Mouse (Mus musculus): ENCODE results near the gene Pik3cb. TPM values are rescaled to one million over a fixed set of nuclear protein-coding genes. Genes with fewer than 3 reads are reported as not detected.

Pik3cb gene
- total and polyA plus RNA-seq, 3 experiments = 0.98 to 16.8 (median 4.0) TPM

GRCm38 (mm10) chr9:99048724-99049250, 91.6 kb downstream of the Pik3cb start:
- Histone ChIP-seq H3K27me3 (ENCODE audit: insufficient read depth, low read length) (no peaks in the 10 kb centered on the region), H3K9me3 (replicated peaks) (no peaks in the 10 kb centered on the region), H3K4me3 (ENCODE audit: low read depth, low read length) (no peak overlapping the region), H3K36me3 (replicated peaks) (peaks cover 86% of the 10 kb centered on the region), H3K4me1 (ENCODE audit: insufficient read depth, low read depth, low read length) (no peaks in the 10 kb centered on the region)
- TF ChIP-seq CTCF (IDR thresholded peaks at IDR 0.05; ENCODE audit: low read depth, low read length) (no peak), GATA1 (IDR thresholded peaks at IDR 0.05; ENCODE audit: borderline replicate concordance, low read length) (no peak), TAL1 (conservative IDR thresholded peaks at IDR 0.05; ENCODE audit: low read depth, low read length) (no peak), POLR2AphosphoS5 (IDR thresholded peaks at IDR 0.05; ENCODE audit: insufficient replicate concordance, low read depth, low read length) (no peak), GATA2 (IDR thresholded peaks at IDR 0.05; ENCODE audit: borderline replicate concordance, low read depth, low read length) (no peak)
- ATAC-seq (ENCODE audit: extremely low read depth, insufficient number of reproducible peaks, low FRiP score, poor library complexity, severe bottlenecking) = no peak
- DNase-seq (ENCODE audit: low spot score) = no peak

DNA sequence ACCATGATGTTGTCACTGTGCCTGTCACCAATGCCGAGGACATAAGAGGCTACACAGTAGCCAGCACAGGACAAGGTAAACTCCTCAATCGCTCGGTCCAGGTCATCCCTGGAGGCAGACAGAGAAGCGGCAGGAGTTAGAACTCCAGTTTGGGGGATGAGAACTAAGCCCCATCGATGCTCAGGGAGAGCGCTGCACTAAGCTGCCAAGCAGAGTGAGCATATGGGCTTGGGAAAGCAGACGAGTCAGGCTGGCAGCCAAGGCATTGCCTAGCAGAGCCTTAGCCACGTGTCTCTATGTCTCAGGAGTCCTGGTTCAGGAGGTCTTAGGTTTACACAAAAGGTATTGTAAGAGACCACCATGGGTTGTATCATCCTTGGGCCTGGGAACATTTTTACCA, 95.7 kb downstream of the Pik3cb start:
- Histone ChIP-seq H3K4me3 (ENCODE audit: low read depth, low read length) (no peak overlapping the region), H3K36me3 (replicated peaks) (peaks cover 88% of the 10 kb centered on the region), H3K27me3 (ENCODE audit: insufficient read depth, low read length) (no peaks in the 10 kb centered on the region), H3K9me3 (replicated peaks) (no peaks in the 10 kb centered on the region), H3K4me1 (ENCODE audit: insufficient read depth, low read depth, low read length) (peaks cover 5% of the 10 kb centered on the region; the same call in 1 of the 2 replicates)
- ATAC-seq (ENCODE audit: extremely low read depth, insufficient number of reproducible peaks, low FRiP score, poor library complexity, severe bottlenecking) = no peak
- TF ChIP-seq POLR2AphosphoS5 (IDR thresholded peaks at IDR 0.05; ENCODE audit: insufficient replicate concordance, low read depth, low read length) (no peak), CTCF (IDR thresholded peaks at IDR 0.05; ENCODE audit: low read depth, low read length) (no peak), GATA1 (IDR thresholded peaks at IDR 0.05; ENCODE audit: borderline replicate concordance, low read length) (no peak), TAL1 (conservative IDR thresholded peaks at IDR 0.05; ENCODE audit: low read depth, low read length) (no peak), GATA2 (IDR thresholded peaks at IDR 0.05; ENCODE audit: borderline replicate concordance, low read depth, low read length) (no peak)
- DNase-seq (ENCODE audit: low spot score) = no peak

DNA sequence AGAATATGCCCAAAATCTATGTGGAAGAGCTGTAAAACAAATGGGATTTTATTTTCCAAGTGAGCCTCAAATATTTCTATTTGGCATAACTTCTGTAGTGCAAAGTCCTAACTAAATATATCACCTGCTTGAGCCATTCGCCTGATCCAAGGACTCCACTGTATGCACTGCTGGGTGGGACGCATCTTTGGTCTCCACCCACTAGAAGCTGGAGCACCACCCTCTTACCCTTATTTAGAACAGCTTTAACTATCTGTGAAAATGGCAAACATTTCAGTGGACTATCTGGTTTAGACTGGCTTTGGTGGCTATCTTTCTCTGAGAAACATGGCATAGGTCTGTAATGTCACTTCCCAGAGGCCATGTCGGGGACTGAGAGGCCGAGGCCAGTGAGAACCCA, 97.8 kb downstream of the Pik3cb start:
- H3K36me3 ChIP-seq (replicated peaks) = peaks cover 88% of the 10 kb centered on the region
- no peak for ATAC-seq (ENCODE audit: extremely low read depth, insufficient number of reproducible peaks, low FRiP score, poor library complexity, severe bottlenecking)
- TF ChIP-seq TAL1 (conservative IDR thresholded peaks at IDR 0.05; ENCODE audit: low read depth, low read length) (no peak), GATA2 (IDR thresholded peaks at IDR 0.05; ENCODE audit: borderline replicate concordance, low read depth, low read length) (no peak), GATA1 (IDR thresholded peaks at IDR 0.05; ENCODE audit: borderline replicate concordance, low read length) (no peak), POLR2AphosphoS5 (IDR thresholded peaks at IDR 0.05; ENCODE audit: insufficient replicate concordance, low read depth, low read length) (no peak), CTCF (IDR thresholded peaks at IDR 0.05; ENCODE audit: low read depth, low read length) (no peak)
- H3K27me3 ChIP-seq (ENCODE audit: insufficient read depth, low read length) = no peaks in the 10 kb centered on the region
- no peak for DNase-seq (ENCODE audit: low spot score)
- peaks cover 5% of the 10 kb centered on the region; the same call in 1 of the 2 replicates for H3K4me1 ChIP-seq (ENCODE audit: insufficient read depth, low read depth, low read length)
- no peak overlapping the region for H3K4me3 ChIP-seq (ENCODE audit: low read depth, low read length)
- no peaks in the 10 kb centered on the region for H3K9me3 ChIP-seq (replicated peaks)

DNA sequence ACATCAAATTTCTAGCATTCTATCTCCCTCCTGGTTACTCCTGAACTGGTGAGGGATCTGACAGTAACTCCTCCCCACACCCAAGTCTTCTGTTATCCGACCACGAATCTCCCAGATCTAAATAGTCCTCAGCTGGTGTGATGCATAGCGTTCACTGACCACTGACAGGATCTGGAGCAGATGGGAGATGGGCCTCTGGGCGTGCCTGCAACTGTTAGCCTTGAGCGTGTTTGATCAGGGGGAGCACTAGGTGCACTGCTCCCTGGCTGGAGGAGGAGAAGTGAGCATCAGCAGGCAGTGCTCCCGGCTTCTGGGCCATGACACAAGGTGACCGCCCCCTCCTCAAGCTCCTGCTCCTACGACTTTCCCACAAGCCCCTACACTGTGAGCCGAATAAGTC, 98.4 kb downstream of the Pik3cb start:
- Histone ChIP-seq H3K9me3 (replicated peaks) (no peaks in the 10 kb centered on the region), H3K36me3 (replicated peaks) (peaks cover 88% of the 10 kb centered on the region), H3K27me3 (ENCODE audit: insufficient read depth, low read length) (no peaks in the 10 kb centered on the region), H3K4me3 (ENCODE audit: low read depth, low read length) (no peak overlapping the region), H3K4me1 (ENCODE audit: insufficient read depth, low read depth, low read length) (peaks cover 11% of the 10 kb centered on the region; the same call in 1 of the 2 replicates)
- TF ChIP-seq CTCF (IDR thresholded peaks at IDR 0.05; ENCODE audit: low read depth, low read length) (no peak), TAL1 (conservative IDR thresholded peaks at IDR 0.05; ENCODE audit: low read depth, low read length) (no peak), POLR2AphosphoS5 (IDR thresholded peaks at IDR 0.05; ENCODE audit: insufficient replicate concordance, low read depth, low read length) (no peak)
- ATAC-seq (ENCODE audit: extremely low read depth, insufficient number of reproducible peaks, low FRiP score, poor library complexity, severe bottlenecking) (no peak), DNase-seq (ENCODE audit: low spot score) (no peak)

DNA sequence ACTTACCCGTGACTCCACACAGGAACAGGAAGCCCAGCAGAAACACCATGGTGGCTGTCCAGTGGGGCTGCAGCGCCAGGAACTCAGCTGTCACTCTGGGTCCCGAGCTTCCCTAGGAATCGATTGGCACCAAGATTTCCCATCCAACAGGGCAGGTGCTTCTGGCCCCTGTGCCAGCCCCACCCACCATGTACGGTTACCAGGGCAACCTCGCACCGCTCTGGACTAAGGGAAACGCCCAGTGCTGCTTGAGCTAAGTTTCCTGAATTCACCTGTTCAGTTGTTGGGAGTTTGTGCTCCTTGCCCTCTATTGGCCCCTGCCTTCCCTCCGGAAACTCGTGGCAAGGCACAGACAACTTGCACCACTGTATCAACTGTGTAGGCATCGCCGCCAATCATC, 104.8 kb downstream of the Pik3cb start, which contains the start of gene Gm1123:
Gm1123 (minus strand) TSS at position 141 of the 400 bp plus-strand sequence.
- ATAC-seq (ENCODE audit: extremely low read depth, insufficient number of reproducible peaks, low FRiP score, poor library complexity, severe bottlenecking) (no peak), DNase-seq (ENCODE audit: low spot score) (no peak)
- no peaks in the 10 kb centered on the region for H3K9me3 ChIP-seq (replicated peaks)
- TF ChIP-seq CTCF (IDR thresholded peaks at IDR 0.05; ENCODE audit: low read depth, low read length) = no peak
- peaks cover under 1% of the 10 kb centered on the region; the same call in 1 of the 2 replicates for H3K27me3 ChIP-seq (ENCODE audit: insufficient read depth, low read length)
- peaks cover 47% of the 10 kb centered on the region for H3K36me3 ChIP-seq (replicated peaks)
- H3K4me3 ChIP-seq (ENCODE audit: low read depth, low read length) = no peak within 1 kb of the TSS
- peaks cover 21% of the 10 kb centered on the region for H3K4me1 ChIP-seq (ENCODE audit: insufficient read depth, low read depth, low read length)

DNA sequence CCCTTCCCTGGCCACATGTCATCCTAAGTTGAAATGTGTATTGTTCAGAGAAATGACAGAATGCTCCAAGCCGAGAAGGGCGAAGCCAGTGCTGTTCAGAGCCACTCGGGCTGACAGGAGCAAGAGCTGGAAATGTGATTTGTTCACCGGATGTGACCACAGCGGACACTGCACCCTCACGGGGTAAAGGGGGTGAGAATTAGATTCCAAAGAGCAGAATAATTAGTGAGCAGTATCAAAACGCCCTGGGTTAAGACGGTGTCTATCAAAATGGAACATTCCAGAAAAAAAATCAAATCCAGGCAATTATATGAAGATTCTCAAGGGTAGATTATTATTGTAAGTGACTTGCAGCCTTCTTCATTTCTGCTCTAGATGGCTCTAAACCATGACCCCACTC, 106.3 kb downstream of the Pik3cb start:
- Histone ChIP-seq H3K36me3 (replicated peaks) (peaks cover 34% of the 10 kb centered on the region), H3K4me3 (ENCODE audit: low read depth, low read length) (no peak overlapping the region), H3K27me3 (ENCODE audit: insufficient read depth, low read length) (peaks cover 5% of the 10 kb centered on the region), H3K9me3 (replicated peaks) (no peaks in the 10 kb centered on the region), H3K4me1 (ENCODE audit: insufficient read depth, low read depth, low read length) (peaks cover 21% of the 10 kb centered on the region)
- DNase-seq (ENCODE audit: low spot score) = no peak
- TF ChIP-seq GATA2 (IDR thresholded peaks at IDR 0.05; ENCODE audit: borderline replicate concordance, low read depth, low read length) = no peak
- TF ChIP-seq GATA1 (IDR thresholded peaks at IDR 0.05; ENCODE audit: borderline replicate concordance, low read length) = no peak
- TF ChIP-seq TAL1 (conservative IDR thresholded peaks at IDR 0.05; ENCODE audit: low read depth, low read length) = no peak
- no peak for TF ChIP-seq POLR2AphosphoS5 (IDR thresholded peaks at IDR 0.05; ENCODE audit: insufficient replicate concordance, low read depth, low read length)
- TF ChIP-seq CTCF (IDR thresholded peaks at IDR 0.05; ENCODE audit: low read depth, low read length) = no peak
- no peak for ATAC-seq (ENCODE audit: extremely low read depth, insufficient number of reproducible peaks, low FRiP score, poor library complexity, severe bottlenecking)
